In the genomic region with DNA sequence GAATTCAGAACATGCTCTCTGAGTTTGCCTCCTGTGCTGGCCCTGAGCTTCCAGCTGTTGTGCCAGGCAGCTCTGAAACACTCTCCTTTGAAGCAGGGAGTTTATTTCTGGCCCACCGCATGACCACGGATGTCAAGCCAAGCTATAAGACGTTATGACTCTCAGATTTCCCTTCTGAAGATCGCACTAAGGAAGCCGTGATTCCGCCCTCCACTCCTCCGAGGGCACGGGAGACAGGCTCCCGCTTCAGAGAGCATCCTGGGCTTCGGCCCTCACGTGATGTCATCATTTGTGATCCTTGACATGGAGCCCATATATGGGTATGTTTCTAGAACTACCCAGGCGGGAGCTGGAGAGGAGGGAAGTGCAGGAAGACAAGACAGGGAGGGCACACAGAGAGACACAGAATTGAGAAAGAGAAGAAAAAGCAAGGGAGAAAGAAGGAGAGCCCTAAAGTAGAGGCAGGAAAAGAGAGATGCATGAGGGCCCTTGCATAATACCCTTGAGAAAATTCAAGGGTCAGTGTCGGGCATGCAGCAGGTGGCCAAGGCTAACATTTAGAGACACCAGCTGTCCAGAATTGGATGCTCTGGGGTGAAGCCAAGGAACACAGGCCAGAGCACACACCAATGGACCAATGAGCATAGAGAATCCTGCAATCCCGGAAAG, we compare ENCODE assay signal across 9 mouse cellular contexts. TPM values are rescaled to one million over a fixed set of nuclear protein-coding genes. Genes with fewer than 3 reads are reported as not detected.
DNase-seq lines count a peak whose midpoint lies in the region; ATAC-seq and TF ChIP-seq lines count a peak whose summit lies in the region.
"Had no signal": no experiment of that assay in that cellular context is flagged by ENCODE, and none has a peak within 500 bp of the region (broad histone marks: within the 10 kb centered on the region; RNA-seq: fewer than 3 reads in every experiment).

A gene (minus strand): TSS at position 256 of the 669 bp plus-strand sequence.

- no peak within 1 kb of the TSS for H3K4me2 ChIP-seq in kidney, postnatal 0 days (ENCODE audit: low read length)
- H3K4me2 ChIP-seq in kidney, embryonic 15.5 days = no peak within 1 kb of the TSS
- peak within 1 kb of the TSS; percentile 65 for H3K4me2 ChIP-seq in heart, embryonic 16.5 days (ENCODE audit: low read depth, low read length)
- H3K4me2 ChIP-seq in myocyte (ENCODE audit: low read depth) = peak within 1 kb of the TSS; percentile 62

- peak; percentile 35 for DNase-seq in kidney, postnatal 0 days (ENCODE audit: low spot score)
- peak; percentile 68 to 76 for DNase-seq in gastrocnemius, adult 8-10 months (ENCODE audit: low spot score in 2 of 2)
- DNase-seq in left cerebral cortex, adult 9 months (ENCODE audit: low spot score in 2 of 2) = no peak
- no peak for DNase-seq in ovary, postnatal 10 days (ENCODE audit: low spot score)
- DNase-seq in frontal cortex, postnatal 10 days (ENCODE audit: low spot score in 2 of 2) = no peak

- H3K36me3 ChIP-seq in kidney, postnatal 0 days (ENCODE audit: insufficient read depth, low read length) = no peaks in the 10 kb centered on the region
- no peaks in the 10 kb centered on the region for H3K36me3 ChIP-seq in kidney, embryonic 15.5 days
- peaks cover 4% of the 10 kb centered on the region for H3K36me3 ChIP-seq in heart, embryonic 16.5 days (ENCODE audit: control insufficient read depth, insufficient read depth)
- H3K36me3 ChIP-seq in myocyte (ENCODE audit: control insufficient read depth, insufficient read depth) = no peaks in the 10 kb centered on the region

- H3K27ac ChIP-seq in kidney, postnatal 0 days = no peak within 1 kb of the TSS
- no peak within 1 kb of the TSS for H3K27ac ChIP-seq in kidney, embryonic 15.5 days
- H3K27ac ChIP-seq in heart, embryonic 16.5 days (ENCODE audit: low read length) = peak within 1 kb of the TSS; percentile 92

- H3ac ChIP-seq in myocyte (ENCODE audit: control insufficient read depth, insufficient read length) = no peak within 1 kb of the TSS

- H3K4me3 ChIP-seq in kidney, postnatal 0 days (replicated peaks; ENCODE audit: low read depth, low read length) = no peak within 1 kb of the TSS
- no peak within 1 kb of the TSS for H3K4me3 ChIP-seq in kidney, embryonic 15.5 days (replicated peaks)
- H3K4me3 ChIP-seq in heart, embryonic 16.5 days (ENCODE audit: low read length) = peak within 1 kb of the TSS; percentile 49
- H3K4me3 ChIP-seq in myocyte = peak within 1 kb of the TSS; percentile 9

- no peaks in the 10 kb centered on the region for H3K4me1 ChIP-seq in kidney, postnatal 0 days (replicated peaks; ENCODE audit: insufficient read depth, low read length)
- no peaks in the 10 kb centered on the region for H3K4me1 ChIP-seq in kidney, embryonic 15.5 days
- peaks cover 26% of the 10 kb centered on the region for H3K4me1 ChIP-seq in heart, embryonic 16.5 days (ENCODE audit: control insufficient read depth, insufficient read depth, low read length)

- no peaks in the 10 kb centered on the region for H3K79me2 ChIP-seq in myocyte (ENCODE audit: control insufficient read depth, insufficient read depth)

- TF ChIP-seq POLR2A in myocyte (IDR thresholded peaks at IDR 0.05; ENCODE audit: insufficient read length, low read depth) = no peak

- no peaks in the 10 kb centered on the region for H3K9me3 ChIP-seq in kidney, postnatal 0 days (replicated peaks; ENCODE audit: low read length)
- H3K9me3 ChIP-seq in kidney, embryonic 15.5 days (replicated peaks) = no peaks in the 10 kb centered on the region
- no peaks in the 10 kb centered on the region for H3K9me3 ChIP-seq in heart, embryonic 16.5 days (replicated peaks; ENCODE audit: control insufficient read depth, low read length)

- TF ChIP-seq CTCF in kidney, postnatal 0 days (IDR thresholded peaks at IDR 0.05; ENCODE audit: low read depth) = no peak

- H3K27me3 ChIP-seq in kidney, postnatal 0 days (ENCODE audit: insufficient read depth, low read length) = no peaks in the 10 kb centered on the region
- peaks cover 4% of the 10 kb centered on the region; the same call in 1 of the 2 replicates for H3K27me3 ChIP-seq in kidney, embryonic 15.5 days
- H3K27me3 ChIP-seq in heart, embryonic 16.5 days (ENCODE audit: control insufficient read depth, insufficient read depth, low read length) = no peaks in the 10 kb centered on the region
- no peaks in the 10 kb centered on the region for H3K27me3 ChIP-seq in myocyte (ENCODE audit: control insufficient read depth, insufficient read depth, insufficient read length)

- H3K9ac ChIP-seq in kidney, postnatal 0 days (ENCODE audit: low read depth, low read length) = no peak within 1 kb of the TSS
- H3K9ac ChIP-seq in kidney, embryonic 15.5 days = no peak within 1 kb of the TSS
- H3K9ac ChIP-seq in heart, embryonic 16.5 days (ENCODE audit: low read length) = peak within 1 kb of the TSS; percentile 69

- no peak for ATAC-seq in kidney, postnatal 0 days (replicated peaks; ENCODE audit: low FRiP score, low read depth)
- ATAC-seq in kidney, embryonic 15.5 days (replicated peaks; ENCODE audit: low FRiP score) = no peak
- ATAC-seq in heart, embryonic 16.5 days (replicated peaks; ENCODE audit: extremely low read depth, insufficient read depth, low FRiP score) = 0 out of 2 replicates have a peak, but pooled peaks have one; percentile 4
- ATAC-seq: midbrain, embryonic 16.5 days had no signal

- 39% methylated on average over 14 of the region's 14 CpGs for WGBS in kidney, postnatal 0 days
- WGBS in kidney, embryonic 15.5 days = 43% methylated on average over 14 of the region's 14 CpGs
- WGBS in heart, embryonic 16.5 days = 29% methylated on average over 14 of the region's 14 CpGs

TF ChIP-seq in myocyte, 11 proteins besides CTCF, POLR2A, EP300 and RAD21:
- TF ChIP-seq MYOG (IDR thresholded peaks at IDR 0.05; ENCODE audit: control insufficient read depth in 1 of 3, insufficient read depth in 1 of 3, insufficient read length in 2 of 3, low read depth in 2 of 3) = peak; percentile 20 to 80 (median 69)
- TF ChIP-seq TCF12 (IDR thresholded peaks at IDR 0.05; ENCODE audit: insufficient read depth, poor library complexity, severe bottlenecking) = peak; percentile 71
- 0 out of 2 replicates have a peak, but pooled peaks have one; percentile 16 for TF ChIP-seq CEBPB (IDR thresholded peaks at IDR 0.05; ENCODE audit: insufficient read depth, poor library complexity, severe bottlenecking)
- TF ChIP-seq MYOD1 (IDR thresholded peaks at IDR 0.05; ENCODE audit: control insufficient read depth in 1 of 3, insufficient read length in 2 of 3, low read depth in 2 of 3) = peak; percentile 46 to 88 (median 79)
- no peak for TF ChIP-seq USF1 (IDR thresholded peaks at IDR 0.05; ENCODE audit: low read depth)
- TF ChIP-seq SRF (IDR thresholded peaks at IDR 0.05; ENCODE audit: control insufficient read depth, insufficient read length, low read depth) = peak; percentile 80
- TF ChIP-seq REST (IDR thresholded peaks at IDR 0.05; ENCODE audit: insufficient read depth, insufficient read length) = no peak
- TF ChIP-seq MAX (IDR thresholded peaks at IDR 0.05; ENCODE audit: low read depth) = no peak
- TF ChIP-seq TCF3 (IDR thresholded peaks at IDR 0.05; ENCODE audit: insufficient read length, low read depth) = peak; percentile 18
- no peak for TF ChIP-seq POLR2AphosphoS2 (IDR thresholded peaks at IDR 0.05; ENCODE audit: insufficient read length, low read depth)

RNA-seq across cellular contexts. Expression of the gene that starts here (rescaled TPM):
- 1.3 and 1.8 TPM in 2 replicates for polyA plus RNA-seq in kidney, postnatal 0 days (2015; fragmentation: Nextera tagmentation; extraction: Ambion mirVana)
- 3.2 and 5.2 TPM in 2 replicates for polyA plus RNA-seq in kidney, embryonic 15.5 days (2015; fragmentation: Nextera tagmentation; extraction: Ambion mirVana)
- 100 to 1,000 TPM; 524 to 740 (median 599) TPM for total RNA-seq in gastrocnemius, adult 8-10 months (2022)
- polyA plus RNA-seq in heart, embryonic 16.5 days (2015; fragmentation: Nextera tagmentation; extraction: Ambion mirVana) = 253 and 264 TPM in 2 replicates
- 27.8 TPM for polyA plus RNA-seq in myocyte (2012; fragmentation: generic; extraction: Trizol)

Comparison
In these comparisons a context has a peak if more than half of its experiments do, and no peak if none do; other contexts are left out.
1. DNase-seq: peak in kidney, postnatal 0 days (single experiment) and gastrocnemius, adult 8-10 months (2 of 2); none in left cerebral cortex, adult 9 months (0 of 2), ovary, postnatal 10 days (single experiment) and frontal cortex, postnatal 10 days (0 of 2).
2. H3K4me2 ChIP-seq: peak in heart, embryonic 16.5 days (single experiment) and myocyte (single experiment); none in kidney, postnatal 0 days (single experiment) and kidney, embryonic 15.5 days (single experiment).
3. H3K4me3 ChIP-seq: peak in heart, embryonic 16.5 days (single experiment) and myocyte (single experiment); none in kidney, postnatal 0 days (single experiment) and kidney, embryonic 15.5 days (single experiment).